Mouse (Mus musculus): ENCODE results near the gene Vps13d.

- TF ChIP-seq CTCF (IDR thresholded peaks at IDR 0.05; ENCODE audit: low read depth, low read length): no peak
- no peak for TF ChIP-seq POLR2A (IDR thresholded peaks at IDR 0.05; ENCODE audit: insufficient read depth, low read length)
- no peak for TF ChIP-seq EP300 (IDR thresholded peaks at IDR 0.05; ENCODE audit: insufficient read depth, low read depth, low read length)
These were observed 35.8 kb upstream of the Vps13d start for GRCm38 (mm10) chr4:145230647-145231046.
